Mouse (Mus musculus) liver, embryonic 12.5 days (tissue): Measurements from ENCODE around the gene Luzp1. TPM values are rescaled to one million over a fixed set of nuclear protein-coding genes. Genes with fewer than 3 reads are reported as not detected.

Experiments used
- ATAC-seq: fragments of 200-750 bp; cut with Nextera tagmentation; 2 replicates; pipeline ENCODE4 v1.8.0; 2017; ENCODE audit warnings: moderate number of reproducible peaks, mild to moderate bottlenecking, moderate library complexity
- H3K27ac ChIP-seq: fragments of 300-500 bp; sonication (generic); 2 replicates; pipeline ENCODE4 v1.5.1; 2016; ENCODE audit warnings: mild to moderate bottlenecking
- H3K27me3 ChIP-seq: fragments of 300-500 bp; sonication (generic); replicated peaks from 2 replicates; pipeline ENCODE4 v1.6.1; 2016; ENCODE audit warnings: mild to moderate bottlenecking, moderate library complexity
- H3K36me3 ChIP-seq: fragments of 300-500 bp; sonication (generic); 2 replicates; pipeline ENCODE4 v1.6.1; 2016; ENCODE audit warnings: mild to moderate bottlenecking, moderate library complexity
- H3K4me1 ChIP-seq: fragments of 300-500 bp; sonication (generic); 2 replicates; pipeline ENCODE4 v1.6.1; 2016
- H3K4me2 ChIP-seq: fragments of 300-500 bp; sonication (generic); 2 replicates; pipeline ENCODE4 v1.6.1; 2016; ENCODE audit warnings: mild to moderate bottlenecking, moderate library complexity
- H3K4me3 ChIP-seq: fragments of 300-500 bp; sonication (generic); 2 replicates; pipeline ENCODE4 v1.5.1; 2016; ENCODE audit warnings: mild to moderate bottlenecking, moderate library complexity
- H3K9ac ChIP-seq: fragments of 300-500 bp; sonication (generic); 2 replicates; pipeline ENCODE4 v1.6.1; 2016; ENCODE audit warnings: mild to moderate bottlenecking, moderate library complexity
- H3K9me3 ChIP-seq: fragments of 300-500 bp; sonication (generic); replicated peaks from 2 replicates; pipeline ENCODE4 v1.6.1; 2016; ENCODE audit warnings: mild to moderate bottlenecking, moderate library complexity
- WGBS: fragments of 180-500 bp; shearing (Covaris S2); methylation state at CpG from one replicate; pipeline ENCODE4 v1.1.7; 2016; ENCODE audit not compliant: insufficient replicate concordance; 5-methylcytosine and 5-hydroxymethylcytosine counted together
- polyA plus RNA-seq: library from polyadenylated mRNA; unstranded; fragments of >200 nt; fragmentation: Nextera tagmentation; extraction: Ambion mirVana; gene quantifications from 2 replicates; pipeline ENCODE4 v1.2.1, GENCODE M21; 2016

Gene Luzp1
- polyA plus RNA-seq, 1 experiment from 2014 or later: 25.7 TPM

- Histone ChIP-seq H3K4me3 (no peak overlapping the region), H3K27me3 (no peaks in the 10 kb centered on the region), H3K36me3 (no peaks in the 10 kb centered on the region), H3K4me1 (peaks cover 13% of the 10 kb centered on the region), H3K9me3 (no peaks in the 10 kb centered on the region), H3K27ac (no peak overlapping the region), H3K9ac (no peak overlapping the region), H3K4me2 (no peak overlapping the region)
- ATAC-seq: no peak
- WGBS: 71% methylated on average over 4 of the region's 4 CpGs
Observed at GRCm38 (mm10) chr4:136450271-136450670, 19.3 kb upstream of the Luzp1 start.

- Histone ChIP-seq H3K27ac (0 out of 2 replicates have a peak overlapping the region, but pooled peaks have one; percentile 25), H3K4me1 (peaks cover 14% of the 10 kb centered on the region), H3K4me3 (no peak overlapping the region), H3K4me2 (no peak overlapping the region), H3K9ac (no peak overlapping the region), H3K9me3 (no peaks in the 10 kb centered on the region), H3K27me3 (no peaks in the 10 kb centered on the region), H3K36me3 (no peaks in the 10 kb centered on the region)
- peak; percentile 40; the same call in 1 of the 2 replicates for ATAC-seq
- 9% methylated on average over 6 of the region's 6 CpGs for WGBS
Observed at GRCm38 (mm10) chr4:136451564-136451963, 18.0 kb upstream of the Luzp1 start.

- Histone ChIP-seq H3K4me2 (no peak overlapping the region), H3K4me1 (peaks cover 14% of the 10 kb centered on the region), H3K9me3 (no peaks in the 10 kb centered on the region), H3K9ac (no peak overlapping the region), H3K4me3 (no peak overlapping the region), H3K27me3 (no peaks in the 10 kb centered on the region), H3K36me3 (no peaks in the 10 kb centered on the region), H3K27ac (0 out of 2 replicates have a peak overlapping the region, but pooled peaks have one; percentile 7)
- 63% methylated on average over 3 of the region's 3 CpGs for WGBS
- ATAC-seq: 0 out of 2 replicates have a peak, but pooled peaks have one; percentile 27
Observed at GRCm38 (mm10) chr4:136452286-136452685, 17.3 kb upstream of the Luzp1 start.

- Histone ChIP-seq H3K9me3 (no peaks in the 10 kb centered on the region), H3K4me3 (no peak overlapping the region), H3K27ac (no peak overlapping the region), H3K36me3 (no peaks in the 10 kb centered on the region), H3K9ac (no peak overlapping the region), H3K4me2 (no peak overlapping the region), H3K27me3 (no peaks in the 10 kb centered on the region), H3K4me1 (peaks cover 14% of the 10 kb centered on the region)
- 39% methylated on average over 5 of the region's 5 CpGs for WGBS
- ATAC-seq: no peak
Observed at GRCm38 (mm10) chr4:136452792-136453191, 16.8 kb upstream of the Luzp1 start.

GRCm38 (mm10) chr4:136454850-136455260 lies 14.7 kb upstream of the Luzp1 start:
- Histone ChIP-seq H3K27me3 (peaks cover 10% of the 10 kb centered on the region; the same call in 1 of the 2 replicates), H3K4me3 (peak overlapping the region; percentile 33), H3K4me2 (peak overlapping the region; percentile 64), H3K9me3 (no peaks in the 10 kb centered on the region), H3K9ac (no peak overlapping the region), H3K36me3 (no peaks in the 10 kb centered on the region), H3K27ac (no peak overlapping the region), H3K4me1 (peaks cover 14% of the 10 kb centered on the region)
- 2% methylated on average over 10 of the region's 10 CpGs for WGBS
- no peak for ATAC-seq

GRCm38 (mm10) chr4:136456516-136457218 lies 12.9 kb upstream of the Luzp1 start:
- H3K9me3 ChIP-seq: no peaks in the 10 kb centered on the region
- no peak overlapping the region for H3K9ac ChIP-seq
- ATAC-seq: no peak
- no peak overlapping the region for H3K27ac ChIP-seq
- H3K27me3 ChIP-seq: peaks cover 24% of the 10 kb centered on the region
- H3K36me3 ChIP-seq: no peaks in the 10 kb centered on the region
- H3K4me2 ChIP-seq: no peak overlapping the region
- peaks cover 11% of the 10 kb centered on the region for H3K4me1 ChIP-seq
- 78% methylated on average over 6 of the region's 6 CpGs for WGBS
- no peak overlapping the region for H3K4me3 ChIP-seq

GRCm38 (mm10) chr4:136458276-136458675 lies 11.3 kb upstream of the Luzp1 start:
- Histone ChIP-seq H3K9me3 (no peaks in the 10 kb centered on the region), H3K9ac (no peak overlapping the region), H3K36me3 (no peaks in the 10 kb centered on the region), H3K27ac (no peak overlapping the region), H3K4me2 (no peak overlapping the region), H3K27me3 (peaks cover 40% of the 10 kb centered on the region), H3K4me3 (no peak overlapping the region), H3K4me1 (peaks cover 24% of the 10 kb centered on the region)
- no peak for ATAC-seq
- WGBS: 67% methylated on average over 7 of the region's 7 CpGs

- Histone ChIP-seq H3K9me3 (no peaks in the 10 kb centered on the region), H3K9ac (no peak overlapping the region), H3K27ac (no peak overlapping the region), H3K4me3 (no peak overlapping the region), H3K4me1 (peaks cover 24% of the 10 kb centered on the region), H3K27me3 (peaks cover 49% of the 10 kb centered on the region), H3K4me2 (no peak overlapping the region), H3K36me3 (no peaks in the 10 kb centered on the region)
- ATAC-seq: no peak
- 73% methylated on average over 12 of the region's 12 CpGs for WGBS
Observed at GRCm38 (mm10) chr4:136459210-136459609, 10.4 kb upstream of the Luzp1 start.

- WGBS: 48% methylated on average over 4 of the region's 4 CpGs
- no peak for ATAC-seq
- Histone ChIP-seq H3K9ac (no peak overlapping the region), H3K4me1 (peaks cover 18% of the 10 kb centered on the region), H3K9me3 (no peaks in the 10 kb centered on the region), H3K27ac (no peak overlapping the region), H3K27me3 (peaks cover 65% of the 10 kb centered on the region), H3K36me3 (no peaks in the 10 kb centered on the region), H3K4me2 (no peak overlapping the region), H3K4me3 (no peak overlapping the region)
Observed at GRCm38 (mm10) chr4:136461206-136461605, 8.4 kb upstream of the Luzp1 start.

GRCm38 (mm10) chr4:136461761-136462085 lies 7.8 kb upstream of the Luzp1 start:
- H3K4me3 ChIP-seq: peak overlapping the region; percentile 63
- ATAC-seq: no peak
- WGBS: 32% methylated on average over 6 of the region's 6 CpGs
- H3K27ac ChIP-seq: no peak overlapping the region
- H3K4me2 ChIP-seq: peak overlapping the region; percentile 91
- H3K9me3 ChIP-seq: no peaks in the 10 kb centered on the region
- H3K36me3 ChIP-seq: no peaks in the 10 kb centered on the region
- H3K27me3 ChIP-seq: peaks cover 68% of the 10 kb centered on the region
- peaks cover 18% of the 10 kb centered on the region for H3K4me1 ChIP-seq
- no peak overlapping the region for H3K9ac ChIP-seq

GRCm38 (mm10) chr4:136462086-136462838 lies 7.3 kb upstream of the Luzp1 start, which contains the start of gene 6030445D17Rik:
Gene 6030445D17Rik (plus strand): TSS chr4:136462250.
- no peaks in the 10 kb centered on the region for H3K9me3 ChIP-seq
- H3K27ac ChIP-seq: peak within 1 kb of the TSS; percentile 64; the same call in 1 of the 2 replicates
- peak within 1 kb of the TSS; percentile 63 for H3K4me3 ChIP-seq
- H3K36me3 ChIP-seq: no peaks in the 10 kb centered on the region
- ATAC-seq: peak; percentile 71
- peaks cover 18% of the 10 kb centered on the region for H3K4me1 ChIP-seq
- H3K9ac ChIP-seq: peak within 1 kb of the TSS; percentile 58
- peak within 1 kb of the TSS; percentile 91 for H3K4me2 ChIP-seq
- 4% methylated on average over 64 of the region's 64 CpGs for WGBS
- H3K27me3 ChIP-seq: peaks cover 68% of the 10 kb centered on the region

- H3K36me3 ChIP-seq: no peaks in the 10 kb centered on the region
- H3K27me3 ChIP-seq: peaks cover 68% of the 10 kb centered on the region
- H3K4me3 ChIP-seq: peak overlapping the region; percentile 63
- H3K9me3 ChIP-seq: no peaks in the 10 kb centered on the region
- 0 out of 2 replicates have a peak overlapping the region, but pooled peaks have one; percentile 64 for H3K27ac ChIP-seq
- peak; percentile 43 for ATAC-seq
- H3K4me2 ChIP-seq: peak overlapping the region; percentile 91
- WGBS: 3% methylated on average over 8 of the region's 8 CpGs
- H3K9ac ChIP-seq: peak overlapping the region; percentile 58
- peaks cover 18% of the 10 kb centered on the region for H3K4me1 ChIP-seq
Observed at GRCm38 (mm10) chr4:136462839-136463178, 6.8 kb upstream of the Luzp1 start.
